In the genomic region with DNA sequence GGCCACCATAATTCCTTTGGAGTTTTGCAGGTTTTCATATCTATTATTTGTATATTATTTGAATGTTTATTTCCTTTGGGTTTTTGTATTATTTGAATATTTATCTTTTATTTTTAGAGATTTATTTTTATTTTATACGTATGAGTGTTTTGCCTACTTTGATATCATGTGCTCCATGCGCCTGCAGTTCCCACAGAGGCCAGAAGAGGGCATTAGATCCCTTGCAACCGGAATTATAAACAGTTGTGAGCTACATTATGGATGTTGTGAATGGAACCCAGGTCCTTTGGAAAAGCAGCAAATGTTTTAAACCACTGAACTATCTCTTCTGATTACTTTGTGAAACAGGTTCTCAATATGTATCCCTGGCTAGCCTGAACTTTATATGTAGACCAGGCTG, we compare ENCODE assay signal across 7 mouse cellular contexts. TPM values are rescaled to one million over a fixed set of nuclear protein-coding genes. Genes with fewer than 3 reads are reported as not detected.
DNase-seq lines count a peak whose midpoint lies in the region; ATAC-seq and TF ChIP-seq lines count a peak whose summit lies in the region.

No protein-coding gene starts in this region.

- H3K9ac ChIP-seq in kidney, postnatal 0 days (ENCODE audit: low read depth, low read length) = no peak overlapping the region
- H3K9ac ChIP-seq in ES-Bruce4 (ENCODE audit: low read depth, poor library complexity, severe bottlenecking) = no peak overlapping the region

- H3K9me3 ChIP-seq in kidney, postnatal 0 days (replicated peaks; ENCODE audit: low read length) = no peaks in the 10 kb centered on the region
- H3K9me3 ChIP-seq in ES-Bruce4 (replicated peaks; ENCODE audit: control insufficient read depth, insufficient read depth, low read length, poor library complexity, severe bottlenecking) = no peaks in the 10 kb centered on the region

- no peaks in the 10 kb centered on the region for H3K27me3 ChIP-seq in kidney, postnatal 0 days (ENCODE audit: insufficient read depth, low read length)
- no peaks in the 10 kb centered on the region for H3K27me3 ChIP-seq in ES-Bruce4 (ENCODE audit: control insufficient read depth, insufficient read depth, low read length, poor library complexity, severe bottlenecking)

- WGBS in kidney, postnatal 0 days = 66% methylated on average over 3 of the region's 3 CpGs

- H3K4me1 ChIP-seq in kidney, postnatal 0 days (replicated peaks; ENCODE audit: insufficient read depth, low read length) = no peaks in the 10 kb centered on the region
- H3K4me1 ChIP-seq in ES-Bruce4 (ENCODE audit: control insufficient read depth, insufficient read depth, low read length) = no peaks in the 10 kb centered on the region

- peak; percentile 68 for TF ChIP-seq CTCF in kidney, postnatal 0 days (IDR thresholded peaks at IDR 0.05; ENCODE audit: low read depth)
- peak; percentile 51 for TF ChIP-seq CTCF in ES-Bruce4 (IDR thresholded peaks at IDR 0.05; ENCODE audit: low read depth, low read length)

- no peak overlapping the region for H3K27ac ChIP-seq in kidney, postnatal 0 days
- no peak overlapping the region for H3K27ac ChIP-seq in ES-Bruce4 (ENCODE audit: insufficient read depth, low read length)

- no peaks in the 10 kb centered on the region for H3K36me3 ChIP-seq in kidney, postnatal 0 days (ENCODE audit: insufficient read depth, low read length)
- H3K36me3 ChIP-seq in ES-Bruce4 (ENCODE audit: control insufficient read depth, insufficient read depth, low read length, poor library complexity, severe bottlenecking) = no peaks in the 10 kb centered on the region

- TF ChIP-seq EP300 in ES-Bruce4 (IDR thresholded peaks at IDR 0.05; ENCODE audit: insufficient read depth, low read depth, low read length) = no peak

- no peak for DNase-seq in kidney, postnatal 0 days (ENCODE audit: low spot score)
- DNase-seq in kidney, postnatal 14 days = no peak
- peak; percentile 60 for DNase-seq in ZHBTc4 (ENCODE audit: low read depth, low spot score)
- DNase-seq in naive thymus-derived CD4-positive, alpha-beta T cell, adult 2 months (ENCODE audit: low read depth) = peak; percentile 83
- DNase-seq in layer of hippocampus, adult 11-12 months (ENCODE audit: low spot score) = no peak

- no peak for ATAC-seq in kidney, postnatal 0 days (replicated peaks; ENCODE audit: low FRiP score, low read depth)
- no peak for ATAC-seq in frontal cortex, adult (ENCODE audit: low TSS enrichment)

- no peak overlapping the region for H3K4me3 ChIP-seq in kidney, postnatal 0 days (replicated peaks; ENCODE audit: low read depth, low read length)
- H3K4me3 ChIP-seq in ES-Bruce4 (ENCODE audit: low read depth, low read length) = no peak overlapping the region

- TF ChIP-seq POLR2A in ES-Bruce4 (IDR thresholded peaks at IDR 0.05; ENCODE audit: insufficient read depth, low read length) = no peak

- no peak overlapping the region for H3K4me2 ChIP-seq in kidney, postnatal 0 days (ENCODE audit: low read length)

RNA-seq across cellular contexts. Expression of gene Rgs10, which starts 46.2 kb away (rescaled TPM):
- 5.4 and 6.6 TPM in 2 replicates for polyA plus RNA-seq in kidney, postnatal 0 days (2015; fragmentation: Nextera tagmentation; extraction: Ambion mirVana)
- polyA plus RNA-seq in ES-Bruce4 (2011; ENCODE audit: insufficient read depth, insufficient read length, low read depth, missing spikeins) = 6.0 and 6.3 TPM in 2 replicates

Comparison
In these comparisons a context has a peak if more than half of its experiments do, and no peak if none do; other contexts are left out.
1. DNase-seq: peak in ZHBTc4 (single experiment) and naive thymus-derived CD4-positive, alpha-beta T cell, adult 2 months (single experiment); none in kidney, postnatal 0 days (single experiment), kidney, postnatal 14 days (single experiment) and layer of hippocampus, adult 11-12 months (single experiment).